Mouse (Mus musculus): ENCODE results near the gene Frmd4a. TPM values are rescaled to one million over a fixed set of nuclear protein-coding genes. Genes with fewer than 3 reads are reported as not detected.

The Frmd4a gene
- polyA plus RNA-seq, 1 experiment from 2014 or later: 16.8 TPM

DNA sequence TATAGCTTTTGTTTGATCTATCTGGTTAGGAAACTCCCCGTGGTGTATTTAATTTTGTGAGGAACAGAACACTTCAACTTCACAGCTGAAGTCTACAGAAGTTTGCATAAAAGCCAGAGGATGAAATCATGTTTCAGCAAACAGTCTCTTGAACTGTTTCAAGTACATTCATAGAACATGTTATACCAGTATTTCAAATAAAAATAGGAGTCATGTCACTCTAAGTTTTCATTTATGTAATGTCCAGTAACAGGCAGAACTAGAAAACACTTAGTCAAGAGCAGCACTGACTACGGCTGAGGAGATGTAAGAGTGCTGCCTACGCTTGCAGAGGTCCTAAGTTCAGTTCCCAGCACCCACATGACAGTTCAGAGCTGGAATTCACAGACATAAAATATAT, 609.4 kb downstream of the Frmd4a start:
- TF ChIP-seq CTCF (IDR thresholded peaks at IDR 0.05; ENCODE audit: low read depth): no peak
- no peak overlapping the region for H3K4me2 ChIP-seq (ENCODE audit: low read length)
- no peaks in the 10 kb centered on the region for H3K27me3 ChIP-seq (ENCODE audit: insufficient read depth, low read length)
- H3K4me3 ChIP-seq (replicated peaks; ENCODE audit: low read depth, low read length): no peak overlapping the region
- no peak for ATAC-seq (replicated peaks; ENCODE audit: low FRiP score, low read depth)
- DNase-seq (ENCODE audit: low spot score): no peak
- no peak overlapping the region for H3K9ac ChIP-seq (ENCODE audit: low read depth, low read length)
- H3K36me3 ChIP-seq (ENCODE audit: insufficient read depth, low read length): peaks cover 22% of the 10 kb centered on the region; the same call in 1 of the 2 replicates
- H3K9me3 ChIP-seq (replicated peaks; ENCODE audit: low read length): no peaks in the 10 kb centered on the region
- H3K27ac ChIP-seq: no peak overlapping the region
- H3K4me1 ChIP-seq (replicated peaks; ENCODE audit: insufficient read depth, low read length): no peaks in the 10 kb centered on the region
- 89% methylated on average over 3 of the region's 3 CpGs for WGBS

DNA sequence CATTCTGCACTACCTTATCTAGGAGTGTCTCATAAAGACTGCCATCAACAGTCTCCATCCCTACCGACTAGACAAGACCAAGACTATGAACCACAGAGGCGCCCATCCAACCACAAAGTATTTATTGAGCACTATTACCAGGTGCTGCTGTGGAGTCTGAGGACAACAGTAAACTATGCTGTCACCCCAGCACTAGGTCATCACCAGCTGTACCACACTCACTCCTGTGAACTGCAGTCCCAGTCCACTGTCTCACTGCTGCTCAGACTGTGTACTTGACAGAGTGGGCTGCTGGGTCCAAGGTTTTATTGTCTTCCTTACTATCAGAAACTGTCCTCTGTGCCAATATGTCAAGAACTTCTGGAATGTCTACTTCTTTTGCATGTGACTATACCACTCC, 611.4 kb downstream of the Frmd4a start:
- Histone ChIP-seq H3K4me2 (ENCODE audit: low read length) (no peak overlapping the region), H3K9ac (ENCODE audit: low read depth, low read length) (no peak overlapping the region), H3K4me1 (replicated peaks; ENCODE audit: insufficient read depth, low read length) (no peaks in the 10 kb centered on the region), H3K9me3 (replicated peaks; ENCODE audit: low read length) (no peaks in the 10 kb centered on the region), H3K36me3 (ENCODE audit: insufficient read depth, low read length) (peaks cover 17% of the 10 kb centered on the region; the same call in 1 of the 2 replicates), H3K27ac (no peak overlapping the region), H3K27me3 (ENCODE audit: insufficient read depth, low read length) (no peaks in the 10 kb centered on the region), H3K4me3 (replicated peaks; ENCODE audit: low read depth, low read length) (no peak overlapping the region)
- ATAC-seq (replicated peaks; ENCODE audit: low FRiP score, low read depth): no peak
- WGBS: 91% methylated on average over 2 of the region's 2 CpGs
- DNase-seq (ENCODE audit: low spot score): no peak
- TF ChIP-seq CTCF (IDR thresholded peaks at IDR 0.05; ENCODE audit: low read depth): no peak

DNA sequence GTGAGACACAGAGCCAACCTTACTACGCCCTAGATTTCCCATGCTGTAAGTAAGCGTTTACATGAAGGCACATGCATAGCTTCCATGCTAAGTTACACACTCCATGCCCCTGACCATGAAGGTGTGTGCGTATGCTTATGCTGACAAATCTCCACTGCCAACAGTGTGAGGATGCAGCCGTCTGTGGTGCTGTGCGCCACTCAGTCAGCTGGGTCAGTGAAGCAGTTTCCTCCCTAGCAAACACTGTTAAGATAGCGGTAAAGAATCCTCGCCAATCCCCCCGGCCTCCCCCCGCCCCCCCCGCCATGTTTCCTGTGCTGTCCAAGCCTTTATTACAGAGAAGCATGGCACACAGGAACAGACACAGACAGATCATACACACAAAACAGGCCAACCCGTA, 612.0 kb downstream of the Frmd4a start:
- no peaks in the 10 kb centered on the region for H3K4me1 ChIP-seq (replicated peaks; ENCODE audit: insufficient read depth, low read length)
- H3K9ac ChIP-seq (ENCODE audit: low read depth, low read length): no peak overlapping the region
- H3K27me3 ChIP-seq (ENCODE audit: insufficient read depth, low read length): no peaks in the 10 kb centered on the region
- peaks cover 18% of the 10 kb centered on the region for H3K36me3 ChIP-seq (ENCODE audit: insufficient read depth, low read length)
- no peak for ATAC-seq (replicated peaks; ENCODE audit: low FRiP score, low read depth)
- 85% methylated on average over 11 of the region's 11 CpGs for WGBS
- H3K27ac ChIP-seq: no peak overlapping the region
- no peak for TF ChIP-seq CTCF (IDR thresholded peaks at IDR 0.05; ENCODE audit: low read depth)
- no peak overlapping the region for H3K4me3 ChIP-seq (replicated peaks; ENCODE audit: low read depth, low read length)
- no peak overlapping the region for H3K4me2 ChIP-seq (ENCODE audit: low read length)
- DNase-seq (ENCODE audit: low spot score): no peak
- no peaks in the 10 kb centered on the region for H3K9me3 ChIP-seq (replicated peaks; ENCODE audit: low read length)

DNA sequence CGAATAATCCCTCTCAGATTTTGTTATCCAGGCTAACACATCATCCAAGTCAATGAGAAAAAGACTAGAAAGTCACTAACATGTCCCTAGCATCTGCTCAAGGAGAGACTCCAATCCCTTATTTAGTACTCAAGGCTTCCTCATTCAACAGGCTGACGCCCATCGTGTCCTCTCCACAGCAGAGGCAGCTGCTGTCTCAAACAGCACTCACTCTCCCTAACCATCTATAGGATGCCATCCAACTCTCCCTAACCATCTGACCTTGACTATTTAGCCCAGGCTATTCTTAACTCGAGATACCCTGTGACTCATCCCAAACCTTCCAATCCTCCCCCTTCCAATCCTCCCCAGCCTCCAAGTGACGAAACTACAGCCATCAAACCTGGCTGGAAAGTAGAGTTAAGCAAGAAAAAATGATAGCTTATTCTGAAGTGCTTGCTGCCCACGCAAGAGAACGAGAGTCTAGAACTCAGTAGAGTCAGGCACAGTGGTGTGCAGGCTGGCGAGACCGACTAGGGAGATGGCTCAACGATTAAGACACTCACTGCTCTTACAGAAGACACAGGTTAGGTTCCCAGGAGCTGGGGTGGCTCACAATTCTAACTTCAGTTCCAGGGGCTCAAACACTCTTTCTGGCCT, 612.8 kb downstream of the Frmd4a start:
- 96% methylated on average over 10 of the region's 10 CpGs for WGBS
- TF ChIP-seq CTCF (IDR thresholded peaks at IDR 0.05; ENCODE audit: low read depth): no peak
- Histone ChIP-seq H3K4me3 (replicated peaks; ENCODE audit: low read depth, low read length) (no peak overlapping the region), H3K27me3 (ENCODE audit: insufficient read depth, low read length) (no peaks in the 10 kb centered on the region), H3K4me1 (replicated peaks; ENCODE audit: insufficient read depth, low read length) (no peaks in the 10 kb centered on the region), H3K27ac (no peak overlapping the region), H3K9me3 (replicated peaks; ENCODE audit: low read length) (no peaks in the 10 kb centered on the region), H3K9ac (ENCODE audit: low read depth, low read length) (no peak overlapping the region), H3K36me3 (ENCODE audit: insufficient read depth, low read length) (peaks cover 25% of the 10 kb centered on the region), H3K4me2 (ENCODE audit: low read length) (no peak overlapping the region)
- ATAC-seq (replicated peaks; ENCODE audit: low FRiP score, low read depth) (no peak), DNase-seq (ENCODE audit: low spot score) (no peak)

DNA sequence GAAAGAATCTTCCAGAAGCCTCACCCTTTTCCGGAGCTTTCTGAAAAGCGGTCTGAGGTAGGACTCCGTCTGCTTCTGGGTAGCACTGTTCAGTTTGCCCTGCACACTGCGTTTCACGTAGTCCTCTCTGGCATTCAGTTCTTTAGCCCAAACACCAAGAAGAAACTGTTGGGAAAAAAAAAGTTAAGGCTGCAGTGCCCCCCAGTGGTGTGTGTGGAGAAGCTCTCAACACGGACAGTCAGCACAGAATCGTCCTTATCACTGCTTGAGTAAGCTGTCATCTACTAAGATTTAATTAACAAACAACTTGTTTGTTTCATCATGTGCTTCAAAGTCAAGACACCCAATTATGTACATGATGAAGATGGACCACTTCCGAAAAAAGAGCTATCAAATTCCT, 618.3 kb downstream of the Frmd4a start:
- peak; percentile 45 for TF ChIP-seq CTCF (IDR thresholded peaks at IDR 0.05; ENCODE audit: low read depth)
- Histone ChIP-seq H3K4me1 (replicated peaks; ENCODE audit: insufficient read depth, low read length) (no peaks in the 10 kb centered on the region), H3K9ac (ENCODE audit: low read depth, low read length) (no peak overlapping the region), H3K9me3 (replicated peaks; ENCODE audit: low read length) (no peaks in the 10 kb centered on the region), H3K27ac (no peak overlapping the region), H3K4me3 (replicated peaks; ENCODE audit: low read depth, low read length) (no peak overlapping the region), H3K4me2 (ENCODE audit: low read length) (no peak overlapping the region), H3K36me3 (ENCODE audit: insufficient read depth, low read length) (peaks cover 44% of the 10 kb centered on the region), H3K27me3 (ENCODE audit: insufficient read depth, low read length) (no peaks in the 10 kb centered on the region)
- ATAC-seq (replicated peaks; ENCODE audit: low FRiP score, low read depth) (no peak), DNase-seq (ENCODE audit: low spot score) (peak; percentile 9)
- 88% methylated on average over 8 of the region's 8 CpGs for WGBS

DNA sequence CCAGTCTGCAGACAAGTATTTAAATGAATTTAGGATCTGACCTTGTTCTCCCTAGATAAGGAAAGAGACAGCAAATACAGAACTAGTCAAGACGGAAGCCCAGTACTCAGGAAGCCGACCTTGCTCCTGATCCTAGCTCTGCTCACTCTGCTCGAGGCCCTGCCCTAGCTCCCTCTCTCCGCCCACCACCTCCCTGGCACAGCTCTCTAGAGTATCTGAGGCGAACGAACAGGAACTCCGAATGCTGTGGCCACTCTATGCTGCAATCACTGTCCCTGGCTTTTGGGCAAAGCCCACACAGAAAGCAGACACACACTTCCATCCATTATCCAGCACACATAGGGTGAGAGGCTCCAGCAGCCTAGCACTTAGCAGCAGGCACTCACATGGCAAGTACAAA, 619.1 kb downstream of the Frmd4a start:
- no peak overlapping the region for H3K4me2 ChIP-seq (ENCODE audit: low read length)
- no peak overlapping the region for H3K27ac ChIP-seq
- no peak overlapping the region for H3K4me3 ChIP-seq (replicated peaks; ENCODE audit: low read depth, low read length)
- no peak for ATAC-seq (replicated peaks; ENCODE audit: low FRiP score, low read depth)
- no peaks in the 10 kb centered on the region for H3K4me1 ChIP-seq (replicated peaks; ENCODE audit: insufficient read depth, low read length)
- H3K9me3 ChIP-seq (replicated peaks; ENCODE audit: low read length): no peaks in the 10 kb centered on the region
- H3K36me3 ChIP-seq (ENCODE audit: insufficient read depth, low read length): peaks cover 45% of the 10 kb centered on the region
- no peak for TF ChIP-seq CTCF (IDR thresholded peaks at IDR 0.05; ENCODE audit: low read depth)
- WGBS: 81% methylated on average over 7 of the region's 7 CpGs
- H3K27me3 ChIP-seq (ENCODE audit: insufficient read depth, low read length): no peaks in the 10 kb centered on the region
- no peak overlapping the region for H3K9ac ChIP-seq (ENCODE audit: low read depth, low read length)
- DNase-seq (ENCODE audit: low spot score): no peak

DNA sequence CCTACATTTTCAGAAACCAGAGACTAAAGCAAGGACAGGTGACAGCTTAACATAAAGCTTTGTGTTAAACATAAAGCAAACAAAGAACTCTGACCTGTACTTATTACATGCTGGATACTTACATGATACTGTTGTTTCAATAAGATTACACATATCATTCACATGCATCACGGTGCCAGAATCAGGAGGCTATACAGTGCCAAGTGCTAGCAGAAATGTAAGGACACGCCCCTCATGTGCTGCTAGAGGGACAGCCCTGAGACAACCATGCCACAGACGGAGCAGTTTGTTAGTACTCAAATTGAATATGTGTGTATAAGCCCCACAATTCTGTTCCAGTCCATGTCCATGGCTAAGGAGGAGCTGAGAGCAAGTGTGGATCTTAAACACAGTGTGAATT, 620.7 kb downstream of the Frmd4a start:
- no peak overlapping the region for H3K27ac ChIP-seq
- 85% methylated on average over 3 of the region's 3 CpGs for WGBS
- H3K9ac ChIP-seq (ENCODE audit: low read depth, low read length): no peak overlapping the region
- H3K4me2 ChIP-seq (ENCODE audit: low read length): no peak overlapping the region
- H3K4me1 ChIP-seq (replicated peaks; ENCODE audit: insufficient read depth, low read length): no peaks in the 10 kb centered on the region
- ATAC-seq (replicated peaks; ENCODE audit: low FRiP score, low read depth): no peak
- DNase-seq (ENCODE audit: low spot score): no peak
- H3K27me3 ChIP-seq (ENCODE audit: insufficient read depth, low read length): no peaks in the 10 kb centered on the region
- H3K4me3 ChIP-seq (replicated peaks; ENCODE audit: low read depth, low read length): no peak overlapping the region
- TF ChIP-seq CTCF (IDR thresholded peaks at IDR 0.05; ENCODE audit: low read depth): no peak
- H3K9me3 ChIP-seq (replicated peaks; ENCODE audit: low read length): no peaks in the 10 kb centered on the region
- peaks cover 49% of the 10 kb centered on the region for H3K36me3 ChIP-seq (ENCODE audit: insufficient read depth, low read length)

All from kidney, postnatal 0 days (tissue).